Mouse (Mus musculus) kidney, postnatal 0 days (tissue): ENCODE results near the gene H2afv. TPM values are rescaled to one million over a fixed set of nuclear protein-coding genes. Genes with fewer than 3 reads are reported as not detected.
A peak's percentile ranks its signal among the peaks of the same experiment; 100 is the strongest.

Source experiments
- ATAC-seq: fragments of 200-750 bp; cut with Nextera tagmentation; replicated peaks from 2 replicates; pipeline ENCODE4 v1.8.0; 2017; ENCODE audit warnings: low read depth, moderate number of reproducible peaks, moderate TSS enrichment, moderate library complexity; ENCODE audit not compliant: low FRiP score
- DNase-seq: peaks from one replicate; pipeline ENCODE4 v3.0.0-alpha.2; 2016; ENCODE audit warnings: low spot score
- H3K27ac ChIP-seq: fragments of 300-500 bp; sonication (generic); 2 replicates; pipeline ENCODE4 v1.5.1; 2014; ENCODE audit warnings: mild to moderate bottlenecking
- H3K27me3 ChIP-seq: fragments of 300-500 bp; sonication (generic); 2 replicates; pipeline ENCODE4 v1.6.1; 2014; ENCODE audit warnings: low read length, mixed read lengths; ENCODE audit not compliant: insufficient read depth
- H3K36me3 ChIP-seq: fragments of 300-500 bp; sonication (generic); 2 replicates; pipeline ENCODE4 v1.6.1; 2014; ENCODE audit warnings: low read length, mixed read lengths; ENCODE audit not compliant: insufficient read depth
- H3K4me1 ChIP-seq: fragments of 300-500 bp; sonication (generic); replicated peaks from 2 replicates; pipeline ENCODE4 v1.6.1; 2014; ENCODE audit warnings: antibody characterized with exemption, low read length, mixed read lengths; ENCODE audit not compliant: insufficient read depth
- H3K4me2 ChIP-seq: fragments of 300-500 bp; sonication (generic); 2 replicates; pipeline ENCODE4 v1.6.1; 2014; ENCODE audit warnings: mild to moderate bottlenecking, low read length, moderate library complexity, mixed read lengths
- H3K4me3 ChIP-seq: fragments of 300-500 bp; sonication (generic); replicated peaks from 2 replicates; pipeline ENCODE4 v1.5.1; 2014; ENCODE audit warnings: low read depth, low read length
- H3K9ac ChIP-seq: fragments of 300-500 bp; sonication (generic); 2 replicates; pipeline ENCODE4 v1.6.1; 2014; ENCODE audit warnings: low read depth, low read length
- H3K9me3 ChIP-seq: fragments of 300-500 bp; sonication (generic); replicated peaks from 2 replicates; pipeline ENCODE4 v1.6.1; 2016; ENCODE audit warnings: low read length, inconsistent platforms, mixed read lengths
- CTCF ChIP-seq: IDR thresholded peaks from 2 replicates; pipeline ENCODE4 v1.5.1; 2016; ENCODE audit warnings: antibody characterized with exemption, low read depth, mild to moderate bottlenecking, moderate library complexity
- whole genome bisulfite sequencing: fragments of 180-500 bp; shearing (Covaris S2); extraction: QIAGEN DNeasy Blood & Tissue Kit; methylation state at CpG from one replicate; pipeline ENCODE4 v1.1.7; 2014; 5-methylcytosine and 5-hydroxymethylcytosine counted together
- polyA plus RNA-seq: library from polyadenylated mRNA; unstranded; fragments of >200 nt; fragmentation: Nextera tagmentation; extraction: Ambion mirVana; gene quantifications from 2 replicates; pipeline ENCODE4 v1.2.1, GENCODE M21; 2015

The H2afv gene
- polyA plus RNA-seq, 1 experiment from 2014 or later: 458 TPM

GRCm38 (mm10) chr11:6417490-6417889, 26.8 kb downstream of the H2afv start:
- DNase-seq: no peak
- no peaks in the 10 kb centered on the region for H3K9me3 ChIP-seq
- H3K4me3 ChIP-seq: peak overlapping the region; percentile 91
- H3K4me1 ChIP-seq: peaks cover 11% of the 10 kb centered on the region
- H3K36me3 ChIP-seq: peaks cover 30% of the 10 kb centered on the region
- H3K4me2 ChIP-seq: peak overlapping the region; percentile 93
- ATAC-seq: no peak
- no peak for TF ChIP-seq CTCF
- H3K9ac ChIP-seq: peak overlapping the region; percentile 98
- no peaks in the 10 kb centered on the region for H3K27me3 ChIP-seq
- no peak overlapping the region for H3K27ac ChIP-seq

- no peaks in the 10 kb centered on the region for H3K27me3 ChIP-seq
- H3K9me3 ChIP-seq: no peaks in the 10 kb centered on the region
- peaks cover 11% of the 10 kb centered on the region for H3K4me1 ChIP-seq
- DNase-seq (no peak), ATAC-seq (no peak)
- no peak overlapping the region for H3K27ac ChIP-seq
- peak overlapping the region; percentile 91 for H3K4me3 ChIP-seq
- peaks cover 29% of the 10 kb centered on the region for H3K36me3 ChIP-seq
- TF ChIP-seq CTCF: no peak
- peak overlapping the region; percentile 98 for H3K9ac ChIP-seq
- H3K4me2 ChIP-seq: peak overlapping the region; percentile 93
- WGBS: 28% methylated on average over 2 of the region's 2 CpGs
These were observed 27.2 kb downstream of the H2afv start for GRCm38 (mm10) chr11:6417069-6417468.

- Histone ChIP-seq H3K4me3 (peak overlapping the region; percentile 91), H3K9me3 (no peaks in the 10 kb centered on the region), H3K36me3 (peaks cover 29% of the 10 kb centered on the region), H3K4me1 (peaks cover 11% of the 10 kb centered on the region), H3K27me3 (no peaks in the 10 kb centered on the region), H3K27ac (peak overlapping the region; percentile 99), H3K4me2 (peak overlapping the region; percentile 93), H3K9ac (peak overlapping the region; percentile 98)
- no peak for TF ChIP-seq CTCF
- whole genome bisulfite sequencing: under 1% methylated on average over 30 of the region's 30 CpGs
- DNase-seq (peak; percentile 94), ATAC-seq (peak; percentile 44; the same call in 1 of the 2 replicates)
These were observed 27.7 kb downstream of the H2afv start for GRCm38 (mm10) chr11:6416405-6417034.

- peaks cover 11% of the 10 kb centered on the region for H3K4me1 ChIP-seq
- H3K4me2 ChIP-seq: peak overlapping the region; percentile 93
- DNase-seq: peak; percentile 95
- WGBS: under 1% methylated on average over 74 of the region's 102 CpGs
- H3K27me3 ChIP-seq: no peaks in the 10 kb centered on the region
- H3K27ac ChIP-seq: peak overlapping the region; percentile 99
- ATAC-seq: peak; percentile 94
- H3K36me3 ChIP-seq: peaks cover 24% of the 10 kb centered on the region
- peak; percentile 1; the same call in 1 of the 2 replicates for TF ChIP-seq CTCF
- peak overlapping the region; percentile 91 for H3K4me3 ChIP-seq
- no peaks in the 10 kb centered on the region for H3K9me3 ChIP-seq
- H3K9ac ChIP-seq: peak overlapping the region; percentile 98
These were observed 28.5 kb downstream of the H2afv start for GRCm38 (mm10) chr11:6415551-6416404.

- Histone ChIP-seq H3K36me3 (peaks cover 16% of the 10 kb centered on the region), H3K4me2 (peak within 1 kb of the TSS; percentile 93), H3K4me3 (peak within 1 kb of the TSS; percentile 91), H3K9ac (peak within 1 kb of the TSS; percentile 98), H3K9me3 (no peaks in the 10 kb centered on the region), H3K27me3 (no peaks in the 10 kb centered on the region), H3K27ac (peak within 1 kb of the TSS; percentile 99), H3K4me1 (peaks cover 11% of the 10 kb centered on the region)
- ATAC-seq (no peak; the same call in 1 of the 2 replicates), DNase-seq (peak; percentile 65)
- 7% methylated on average over 21 of the region's 21 CpGs for WGBS
- no peak for TF ChIP-seq CTCF
These were observed 29.3 kb downstream of the H2afv start, which contains the start of gene Ppia for GRCm38 (mm10) chr11:6414751-6415550. Gene Ppia, plus strand, starts transcription at chr11:6415443.

- Histone ChIP-seq H3K9me3 (no peaks in the 10 kb centered on the region), H3K4me1 (peaks cover 9% of the 10 kb centered on the region), H3K27ac (no peak overlapping the region), H3K9ac (no peak overlapping the region), H3K27me3 (no peaks in the 10 kb centered on the region), H3K36me3 (0 out of 2 replicates have a peak, but pooled peaks cover 6% of the 10 kb centered on the region), H3K4me2 (no peak overlapping the region), H3K4me3 (no peak overlapping the region)
- ATAC-seq (no peak), DNase-seq (no peak)
- WGBS: 96% methylated on average over 12 of the region's 12 CpGs
- no peak for TF ChIP-seq CTCF
These were observed 31.0 kb downstream of the H2afv start for GRCm38 (mm10) chr11:6413264-6413663.
